Mouse (Mus musculus) testis, adult 10 weeks (tissue): ENCODE measurements around the gene Clca4b. TPM values are rescaled to one million over a fixed set of nuclear protein-coding genes. Genes with fewer than 3 reads are reported as not detected.

ENCODE experiments used
- polyA plus RNA-seq: library from polyadenylated mRNA; stranded (reverse); fragments of 350-450 nt; fragmentation: Illumina TruSeq; extraction: RNeasy Lipid Tissue Mini Kit (QIAGEN cat#74804); gene quantifications from one replicate; pipeline ENCODE4 v1.2.3, GENCODE M21; 2014; ENCODE audit warnings: low read depth, low replicate concordance

Clca4b gene
- polyA plus RNA-seq = 0.32 TPM

GRCm38 (mm10) chr3:144932335-144932734 lies at the start of gene Clca4b:
Gene Clca4b, minus strand, starts transcription at chr3:144932529.

GRCm38 (mm10) chr3:144974945-144975344 lies 42.6 kb upstream of the Clca4b start, which contains the start of gene Clca4a:
Gene Clca4a, minus strand, starts transcription at chr3:144975045.

Other genes with a start within 250 kb of the Clca4b start
- gene Sh3glb1, start 212.2 kb downstream of the Clca4b start, polyA plus RNA-seq = 1,984 TPM
- 5.0 TPM for gene Clca3a1, start 171.6 kb downstream of the Clca4b start, polyA plus RNA-seq
- gene Clca3a2, start 113.0 kb downstream of the Clca4b start, polyA plus RNA-seq = 0.35 TPM
- not detected for gene Clca3b, start 83.2 kb downstream of the Clca4b start, polyA plus RNA-seq
- gene Clca4a, start 42.5 kb upstream of the Clca4b start, polyA plus RNA-seq = 0.14 TPM
- gene Clca1, start 100.2 kb upstream of the Clca4b start, polyA plus RNA-seq = 0.24 TPM
- gene Clca2, start 166.9 kb upstream of the Clca4b start, polyA plus RNA-seq = 0.13 TPM
- 129 TPM for gene Odf2l, start 186.1 kb upstream of the Clca4b start, polyA plus RNA-seq